Mouse (Mus musculus): ENCODE results near the gene Mrpl49. TPM values are rescaled to one million over a fixed set of nuclear protein-coding genes. Genes with fewer than 3 reads are reported as not detected.

The Mrpl49 gene
- polyA plus RNA-seq, 1 experiment, result 25.7 TPM

GRCm38 (mm10) chr19:6042293-6042692 lies 15.3 kb downstream of the Mrpl49 start:
- Histone ChIP-seq H3K27ac (ENCODE audit: insufficient read depth, low read length) (no peak overlapping the region), H3K4me1 (ENCODE audit: control insufficient read depth, insufficient read depth, low read length) (no peaks in the 10 kb centered on the region), H3K4me3 (ENCODE audit: insufficient read depth, low read length) (no peak overlapping the region)
- TF ChIP-seq CTCF (IDR thresholded peaks at IDR 0.05; ENCODE audit: borderline replicate concordance, insufficient read depth, low read length) (no peak), POLR2A (IDR thresholded peaks at IDR 0.05; ENCODE audit: low read depth, low read length) (no peak)

GRCm38 (mm10) chr19:6040002-6040401 lies 17.6 kb downstream of the Mrpl49 start:
- Histone ChIP-seq H3K4me3 (ENCODE audit: insufficient read depth, low read length) (no peak overlapping the region), H3K27ac (ENCODE audit: insufficient read depth, low read length) (no peak overlapping the region), H3K4me1 (ENCODE audit: control insufficient read depth, insufficient read depth, low read length) (no peaks in the 10 kb centered on the region)
- no peak for TF ChIP-seq POLR2A (IDR thresholded peaks at IDR 0.05; ENCODE audit: low read depth, low read length)
- no peak for TF ChIP-seq CTCF (IDR thresholded peaks at IDR 0.05; ENCODE audit: borderline replicate concordance, insufficient read depth, low read length)

- Histone ChIP-seq H3K27ac (ENCODE audit: insufficient read depth, low read length) (no peak overlapping the region), H3K4me3 (ENCODE audit: insufficient read depth, low read length) (no peak overlapping the region), H3K4me1 (ENCODE audit: control insufficient read depth, insufficient read depth, low read length) (no peaks in the 10 kb centered on the region)
- TF ChIP-seq POLR2A (IDR thresholded peaks at IDR 0.05; ENCODE audit: low read depth, low read length), result no peak
Measured at GRCm38 (mm10) chr19:6038326-6038725, 19.3 kb downstream of the Mrpl49 start.

- TF ChIP-seq POLR2A (IDR thresholded peaks at IDR 0.05; ENCODE audit: low read depth, low read length) (no peak), CTCF (IDR thresholded peaks at IDR 0.05; ENCODE audit: borderline replicate concordance, insufficient read depth, low read length) (no peak)
- Histone ChIP-seq H3K4me1 (ENCODE audit: control insufficient read depth, insufficient read depth, low read length) (no peaks in the 10 kb centered on the region), H3K27ac (ENCODE audit: insufficient read depth, low read length) (no peak overlapping the region), H3K4me3 (ENCODE audit: insufficient read depth, low read length) (no peak overlapping the region)
Measured at GRCm38 (mm10) chr19:6037695-6038094, 19.9 kb downstream of the Mrpl49 start.

- H3K4me1 ChIP-seq (ENCODE audit: control insufficient read depth, insufficient read depth, low read length), result no peaks in the 10 kb centered on the region
- TF ChIP-seq CTCF (IDR thresholded peaks at IDR 0.05; ENCODE audit: borderline replicate concordance, insufficient read depth, low read length) (no peak), POLR2A (IDR thresholded peaks at IDR 0.05; ENCODE audit: low read depth, low read length) (no peak)
Measured at GRCm38 (mm10) chr19:6035966-6036585, 21.5 kb downstream of the Mrpl49 start.

GRCm38 (mm10) chr19:6030520-6031280 lies 26.9 kb downstream of the Mrpl49 start:
- Histone ChIP-seq H3K4me3 (ENCODE audit: insufficient read depth, low read length) (no peak overlapping the region), H3K4me1 (ENCODE audit: control insufficient read depth, insufficient read depth, low read length) (no peaks in the 10 kb centered on the region), H3K27ac (ENCODE audit: insufficient read depth, low read length) (no peak overlapping the region)
- no peak for TF ChIP-seq CTCF (IDR thresholded peaks at IDR 0.05; ENCODE audit: borderline replicate concordance, insufficient read depth, low read length)
- no peak for TF ChIP-seq POLR2A (IDR thresholded peaks at IDR 0.05; ENCODE audit: low read depth, low read length)

More at GRCm38 (mm10) chr19:6035966-6036585, 21.5 kb downstream of the Mrpl49 start:
- no peak overlapping the region for H3K27ac ChIP-seq (ENCODE audit: insufficient read depth, low read length)
- no peak overlapping the region for H3K4me3 ChIP-seq (ENCODE audit: insufficient read depth, low read length)

- no peaks in the 10 kb centered on the region for H3K4me1 ChIP-seq (ENCODE audit: control insufficient read depth, insufficient read depth, low read length)
- no peak overlapping the region for H3K4me3 ChIP-seq (ENCODE audit: insufficient read depth, low read length)
- TF ChIP-seq CTCF (IDR thresholded peaks at IDR 0.05; ENCODE audit: borderline replicate concordance, insufficient read depth, low read length), result no peak
- no peak for TF ChIP-seq POLR2A (IDR thresholded peaks at IDR 0.05; ENCODE audit: low read depth, low read length)
- no peak overlapping the region for H3K27ac ChIP-seq (ENCODE audit: insufficient read depth, low read length)
Measured at GRCm38 (mm10) chr19:6029426-6029825, 28.2 kb downstream of the Mrpl49 start.

GRCm38 (mm10) chr19:6028991-6029390 lies 28.6 kb downstream of the Mrpl49 start:
- Histone ChIP-seq H3K4me1 (ENCODE audit: control insufficient read depth, insufficient read depth, low read length) (no peaks in the 10 kb centered on the region), H3K27ac (ENCODE audit: insufficient read depth, low read length) (no peak overlapping the region), H3K4me3 (ENCODE audit: insufficient read depth, low read length) (no peak overlapping the region)
- TF ChIP-seq CTCF (IDR thresholded peaks at IDR 0.05; ENCODE audit: borderline replicate concordance, insufficient read depth, low read length), result no peak
- no peak for TF ChIP-seq POLR2A (IDR thresholded peaks at IDR 0.05; ENCODE audit: low read depth, low read length)

- TF ChIP-seq POLR2A (IDR thresholded peaks at IDR 0.05; ENCODE audit: low read depth, low read length), result no peak
- no peak for TF ChIP-seq CTCF (IDR thresholded peaks at IDR 0.05; ENCODE audit: borderline replicate concordance, insufficient read depth, low read length)
- Histone ChIP-seq H3K27ac (ENCODE audit: insufficient read depth, low read length) (no peak overlapping the region), H3K4me3 (ENCODE audit: insufficient read depth, low read length) (no peak overlapping the region), H3K4me1 (ENCODE audit: control insufficient read depth, insufficient read depth, low read length) (no peaks in the 10 kb centered on the region)
Measured at GRCm38 (mm10) chr19:6023930-6024329, 33.7 kb downstream of the Mrpl49 start.

- no peak overlapping the region for H3K27ac ChIP-seq (ENCODE audit: insufficient read depth, low read length)
- H3K4me3 ChIP-seq (ENCODE audit: insufficient read depth, low read length), result no peak overlapping the region
- TF ChIP-seq POLR2A (IDR thresholded peaks at IDR 0.05; ENCODE audit: low read depth, low read length) (no peak), CTCF (IDR thresholded peaks at IDR 0.05; ENCODE audit: borderline replicate concordance, insufficient read depth, low read length) (no peak)
- no peaks in the 10 kb centered on the region for H3K4me1 ChIP-seq (ENCODE audit: control insufficient read depth, insufficient read depth, low read length)
Measured at GRCm38 (mm10) chr19:6023059-6023458, 34.5 kb downstream of the Mrpl49 start.
